Mouse (Mus musculus) frontal cortex, postnatal 14 days (tissue): Measurements from ENCODE around the gene Trpm2.

Experiments
- DNase-seq, 2 experiments: peaks; one replicate each; pipeline ENCODE4 v3.0.0; 2022; ENCODE audit warnings: low spot score in 2 of 2

The Trpm2 gene

DNA sequence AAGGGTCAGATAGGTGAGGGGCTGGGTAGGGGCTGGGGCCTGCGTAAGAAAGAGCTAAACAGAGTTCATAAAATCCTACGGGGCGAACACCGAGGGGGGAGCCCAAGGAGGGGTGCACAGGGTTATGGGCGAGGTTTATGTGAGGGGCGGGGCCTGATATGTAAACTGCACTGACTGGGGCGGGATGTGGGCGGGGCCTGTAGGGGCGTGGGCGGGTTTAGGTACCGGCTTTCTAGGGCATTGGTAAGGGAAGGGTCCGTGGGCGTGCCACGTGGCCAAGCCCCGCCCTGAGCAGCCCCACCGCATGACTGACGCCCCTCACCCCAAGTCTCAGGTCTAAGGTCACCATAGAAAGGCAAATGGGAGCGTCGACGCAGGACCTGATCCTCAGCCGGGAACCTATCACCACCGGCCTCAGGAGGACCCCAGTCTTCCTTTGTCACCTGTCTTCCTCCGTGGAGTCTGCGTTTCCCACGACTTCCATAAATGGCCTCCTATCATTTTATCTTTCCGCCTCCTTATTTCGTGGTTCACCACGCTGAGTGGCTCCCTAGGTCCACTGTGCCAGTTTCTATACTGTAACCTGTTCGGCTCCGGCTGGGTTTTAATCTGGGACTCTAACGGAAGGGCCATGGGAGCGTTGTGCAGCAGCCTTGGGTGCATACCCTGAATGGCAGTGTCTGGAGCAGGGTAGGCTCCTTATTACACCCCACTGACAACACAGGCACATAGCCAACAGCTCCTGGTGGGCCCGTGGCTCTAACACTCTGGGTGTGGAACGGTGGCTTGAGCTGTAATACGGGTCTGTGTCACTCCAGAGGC lies 67.3 kb downstream of the Trpm2 start:
- peak; percentile 56 to 68 for DNase-seq

DNA sequence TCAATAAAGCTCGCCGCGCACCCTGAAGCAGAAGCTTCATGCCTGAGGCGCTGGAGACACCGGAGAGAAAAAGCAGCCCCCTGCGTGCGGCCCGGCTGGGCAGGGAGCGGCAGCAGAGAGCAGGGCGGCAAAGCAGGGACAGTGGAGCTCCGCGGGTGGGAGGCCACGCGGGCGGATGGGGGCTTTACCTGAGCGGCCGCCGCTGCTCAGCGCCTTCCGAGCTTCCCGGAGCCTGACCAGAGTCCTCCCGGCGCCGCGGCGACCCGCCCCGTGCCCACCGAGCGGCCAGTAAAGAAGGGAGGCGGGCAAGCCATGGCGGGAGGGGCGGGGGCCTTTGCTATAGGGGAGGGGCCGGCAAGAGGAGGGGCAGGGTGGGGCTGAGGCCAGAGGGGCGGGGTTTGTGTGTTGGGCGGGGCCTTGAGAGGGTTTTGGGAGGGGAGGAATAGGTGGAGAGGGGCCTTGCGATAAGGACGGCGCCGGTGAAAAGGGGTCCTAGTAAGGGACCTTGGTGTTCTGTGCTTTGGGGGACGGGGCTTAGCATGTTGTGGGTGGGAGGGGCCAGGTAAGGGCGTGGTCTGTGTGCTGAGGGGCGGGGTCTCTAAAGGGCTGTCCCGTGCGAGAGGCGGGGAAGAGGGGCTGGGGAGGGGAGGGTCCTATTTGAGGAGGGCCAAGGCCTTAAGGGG lies 68.0 kb downstream of the Trpm2 start, which contains the start of gene Lrrc3:
Gene Lrrc3 (minus strand): TSS at position 326 of the 683 bp plus-strand sequence.
- DNase-seq = peak in 1 of 2 experiments; percentile 52

DNA sequence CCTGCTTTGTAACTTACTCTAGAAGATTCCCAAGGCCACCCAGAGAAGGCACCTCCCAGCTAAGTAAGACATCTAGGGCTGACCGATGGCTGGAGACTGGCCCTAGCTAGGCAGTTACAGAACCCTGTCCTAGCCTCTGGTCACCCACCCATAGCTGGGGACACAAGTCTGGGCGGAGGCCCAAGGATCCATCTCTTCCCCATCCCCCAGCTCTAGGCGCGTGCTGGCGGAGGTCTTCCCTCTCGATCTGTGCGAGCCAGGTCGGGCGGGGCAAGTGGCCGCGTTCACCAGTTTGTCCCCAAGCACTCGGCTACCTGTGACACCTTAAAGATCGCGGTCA lies 68.5 kb downstream of the Trpm2 start:
- no peak for DNase-seq

DNA sequence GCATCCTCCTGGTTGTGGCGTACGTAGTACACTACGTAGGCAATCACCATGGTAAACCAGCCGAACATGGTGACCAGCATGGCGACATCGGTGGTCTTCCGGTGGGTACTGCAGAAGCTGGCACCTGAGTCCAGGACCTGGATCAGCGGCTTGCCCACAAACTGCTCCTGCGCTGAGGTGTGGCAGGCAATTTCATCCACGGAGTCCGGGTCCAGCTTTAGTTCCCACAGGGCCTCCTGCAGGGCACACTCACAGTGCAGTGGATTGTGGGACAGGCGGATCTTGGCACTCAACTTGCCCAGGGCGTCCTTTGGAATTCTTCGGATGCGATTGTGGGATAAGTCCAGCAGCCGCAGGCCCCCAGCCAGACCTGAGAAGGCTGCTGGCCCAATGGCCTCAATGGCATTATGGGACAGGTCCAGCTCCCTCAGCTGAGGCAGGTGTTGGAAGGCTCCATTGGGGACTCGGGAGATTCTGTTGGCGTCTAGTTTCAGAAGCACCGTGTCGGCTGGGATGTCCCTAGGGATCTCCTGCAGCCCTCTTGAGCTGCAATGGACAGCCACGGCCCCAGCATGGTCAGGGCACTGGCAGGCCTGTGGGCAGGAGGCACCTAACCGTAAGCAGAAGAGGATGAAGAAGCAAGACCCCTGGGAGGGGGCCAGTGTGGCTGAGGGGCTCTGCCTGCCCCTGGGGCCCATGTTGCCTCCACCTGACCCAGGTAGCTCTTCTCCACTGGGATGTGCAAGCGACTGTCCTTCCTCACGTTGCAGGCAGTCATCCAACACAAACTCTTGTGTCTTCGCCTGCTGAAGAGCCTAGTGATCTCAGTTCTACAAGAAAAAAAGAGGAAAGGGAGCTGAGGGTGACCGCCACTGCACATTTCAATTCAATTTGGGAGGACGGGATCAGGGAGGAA lies 69.2 kb downstream of the Trpm2 start:
- no peak for DNase-seq

DNA sequence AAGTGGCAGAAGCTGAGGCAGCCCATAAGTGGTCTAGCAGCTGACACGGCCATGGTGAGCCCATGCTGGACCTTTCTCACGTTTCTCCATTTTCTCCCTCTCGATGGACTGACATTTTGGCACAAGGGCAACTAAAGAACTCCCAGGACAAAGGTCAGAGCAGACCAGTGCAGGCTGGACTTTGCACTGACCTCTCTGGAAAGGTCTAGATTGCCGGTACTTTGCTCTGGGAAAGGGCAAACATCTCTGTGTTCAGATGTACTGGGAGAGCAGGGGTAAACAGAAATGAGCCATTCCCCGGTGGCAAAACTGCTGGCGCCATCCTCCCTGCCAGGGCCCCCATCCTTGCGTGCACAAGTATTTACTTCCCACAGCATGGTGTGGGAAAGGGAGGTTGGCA lies 70.2 kb downstream of the Trpm2 start:
- no peak for DNase-seq

DNA sequence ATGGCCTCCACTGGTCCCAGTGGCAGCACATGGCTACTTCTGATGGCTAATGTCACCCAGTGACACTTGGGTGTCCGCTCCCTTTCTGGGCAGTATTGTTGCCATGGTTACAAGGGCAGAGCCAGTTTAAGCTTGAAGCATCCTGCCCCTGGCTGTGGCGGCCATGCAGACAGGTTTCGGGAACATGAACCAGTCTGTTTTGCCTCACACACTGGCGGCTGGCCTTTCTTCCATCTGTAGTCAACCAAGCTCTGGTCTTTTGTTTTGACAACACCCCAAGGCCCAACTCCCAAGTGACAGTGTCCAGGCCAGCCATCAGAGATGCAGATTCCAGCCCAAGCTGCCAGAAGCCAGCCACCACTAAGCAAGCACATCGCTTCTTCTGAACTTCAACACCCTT lies 74.8 kb downstream of the Trpm2 start:
- no peak for DNase-seq

DNA sequence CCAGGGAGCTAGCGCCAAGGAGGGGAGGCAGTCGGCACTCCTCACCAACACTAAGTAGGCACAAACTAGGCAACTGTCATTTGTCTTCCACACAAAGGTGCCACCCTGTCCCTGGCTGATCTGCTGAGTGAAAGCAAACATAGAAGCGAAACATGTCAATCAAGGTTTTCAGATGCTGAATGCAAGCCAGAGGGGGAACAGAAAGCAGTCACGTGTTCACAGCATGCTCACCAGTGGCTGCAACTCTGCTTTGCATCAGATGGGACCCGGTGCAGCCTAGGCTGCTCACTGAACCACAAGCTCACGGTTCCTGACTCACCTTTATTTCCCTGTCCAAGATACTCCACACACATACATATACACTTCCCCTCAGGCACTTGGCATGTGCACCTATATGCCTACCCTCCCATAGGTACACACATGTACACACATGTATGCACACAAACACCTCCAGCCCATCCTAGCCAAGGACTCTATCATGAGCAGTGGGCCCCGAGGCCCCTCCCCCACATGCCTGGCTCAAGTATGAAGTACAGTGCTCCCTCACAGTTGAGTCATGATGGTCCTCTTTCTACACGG lies 79.3 kb downstream of the Trpm2 start:
- no peak for DNase-seq

DNA sequence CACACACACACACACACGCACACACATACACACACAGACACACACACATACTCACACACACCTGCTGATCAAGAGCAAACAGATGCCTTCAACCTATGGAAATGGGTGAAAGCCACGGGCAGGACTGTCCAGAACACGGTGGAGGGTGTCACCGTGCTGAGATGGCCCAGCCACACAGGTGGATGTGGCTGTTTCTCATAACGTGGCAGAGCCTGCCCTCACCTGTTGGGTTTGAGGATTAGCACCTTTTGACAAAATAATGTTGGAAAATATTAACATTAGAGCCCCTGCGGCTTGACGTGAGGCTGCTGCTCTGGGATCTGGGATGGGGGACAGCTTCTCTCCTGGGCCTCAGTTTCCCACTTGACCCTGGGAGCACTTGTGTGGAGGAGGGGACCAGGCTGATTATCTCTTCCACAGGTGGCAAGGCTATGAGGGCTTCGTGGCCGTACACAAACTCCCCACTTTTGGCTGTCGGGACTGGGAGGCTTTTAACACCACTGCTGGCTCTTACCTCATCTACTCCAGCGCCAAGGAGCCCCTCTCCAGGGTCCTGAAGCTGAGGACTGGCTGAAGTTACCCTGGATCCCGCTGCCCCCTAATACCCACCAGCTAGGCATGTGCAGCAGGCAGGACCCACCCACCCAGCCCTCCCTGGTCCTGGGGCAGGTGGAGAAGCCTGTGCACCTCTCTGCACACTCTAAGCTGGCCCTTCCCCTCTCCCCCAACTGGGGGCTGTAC lies 84.2 kb downstream of the Trpm2 start:
- DNase-seq = no peak

DNA sequence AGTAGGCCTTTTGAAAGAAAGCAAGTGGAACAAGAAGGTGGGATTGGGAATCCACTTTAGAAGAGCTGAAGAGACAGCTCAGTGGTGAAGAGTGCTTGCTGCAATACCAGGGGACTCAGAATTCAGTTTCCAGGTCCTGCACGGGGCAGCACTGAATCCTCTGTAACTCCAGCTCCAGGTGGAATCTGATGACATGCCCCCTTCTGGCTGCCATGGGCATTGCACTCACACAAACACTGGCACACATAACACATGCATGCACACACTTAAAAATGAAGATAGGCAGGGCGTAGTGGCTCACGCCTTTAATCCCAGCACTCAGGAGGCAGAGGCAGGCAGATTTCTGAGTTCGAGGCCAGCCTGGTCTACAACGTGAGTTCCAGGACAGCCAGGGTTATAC lies 87.8 kb downstream of the Trpm2 start:
- no peak for DNase-seq

DNA sequence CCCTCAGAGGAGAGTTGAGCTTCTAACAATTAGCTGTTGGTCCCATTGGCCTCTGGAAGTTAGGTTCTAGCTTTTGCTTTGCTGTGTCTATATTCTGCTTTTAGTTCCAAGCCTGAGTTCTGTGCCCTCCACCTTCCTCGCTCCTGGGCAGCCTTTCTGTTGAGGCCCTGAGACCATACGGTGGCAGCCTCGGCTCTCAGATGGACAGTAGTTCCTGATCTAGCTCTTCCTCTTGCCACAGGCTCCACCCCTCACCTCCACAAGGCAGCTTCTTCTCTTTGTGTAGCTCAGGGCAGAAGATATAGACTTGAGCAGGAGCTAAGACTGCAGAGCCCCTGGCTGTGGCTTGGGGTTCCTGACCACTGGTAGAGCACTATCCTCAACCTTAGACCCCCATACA lies 90.1 kb downstream of the Trpm2 start:
- DNase-seq = no peak

DNA sequence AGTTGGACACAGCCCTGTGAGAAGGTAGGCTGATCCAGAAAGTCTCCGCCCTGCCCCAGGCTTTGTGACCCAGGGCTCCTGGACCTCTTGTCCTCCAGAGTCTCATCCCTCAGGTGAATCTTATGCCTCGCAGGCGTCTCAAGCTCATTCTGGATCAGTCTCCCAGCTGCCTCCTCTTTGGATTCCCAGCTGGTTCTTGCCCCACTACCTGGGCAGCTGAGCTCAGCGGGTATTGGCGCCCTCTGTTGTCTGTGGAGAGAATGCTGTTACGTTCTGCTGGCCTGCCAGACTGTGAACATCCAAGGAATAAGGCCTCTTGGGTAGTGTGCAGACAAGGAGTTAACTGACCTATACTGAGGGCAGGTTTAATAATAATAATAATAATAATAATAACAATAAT lies 91.4 kb downstream of the Trpm2 start:
- DNase-seq = peak in 1 of 2 experiments; percentile 29

DNA sequence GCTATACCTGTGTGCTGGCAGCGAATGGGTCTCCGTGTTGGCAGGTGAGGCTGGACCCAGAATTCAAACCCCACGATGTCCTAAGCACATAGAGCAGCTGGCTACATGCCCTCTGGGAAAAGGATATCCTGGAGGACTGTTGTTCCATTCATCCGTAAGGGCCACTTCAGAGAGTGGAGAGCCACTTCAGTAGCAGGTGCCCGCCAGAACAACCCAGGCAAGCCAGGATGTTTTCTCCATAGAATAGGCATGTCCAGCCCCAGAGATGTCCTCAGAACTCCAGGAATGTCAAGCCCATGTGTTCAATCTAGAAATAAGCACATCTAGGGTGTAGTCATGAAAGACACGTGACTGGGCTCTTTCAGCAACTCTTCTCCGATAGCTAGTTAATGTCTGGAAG lies 100.7 kb downstream of the Trpm2 start:
- no peak for DNase-seq

DNA sequence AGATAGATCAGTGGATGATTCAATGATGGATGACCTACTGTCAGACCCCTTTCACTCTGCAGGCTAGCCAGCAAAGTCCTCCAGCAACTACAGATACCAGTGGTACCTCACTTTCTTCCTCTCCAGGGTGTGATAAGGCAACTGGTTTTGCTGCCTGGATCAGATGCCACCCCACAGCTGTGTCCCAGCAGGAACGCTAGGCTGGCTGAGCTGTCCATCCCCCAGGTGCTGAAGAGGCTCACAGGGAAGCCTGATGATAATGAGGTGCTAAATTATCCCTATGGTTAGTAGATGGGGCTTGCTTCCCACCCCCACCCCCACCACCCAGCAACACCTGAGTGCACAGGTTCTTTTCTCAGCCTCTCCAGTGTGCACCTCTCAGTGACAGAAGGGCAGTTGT lies 102.8 kb downstream of the Trpm2 start:
- no peak for DNase-seq

DNA sequence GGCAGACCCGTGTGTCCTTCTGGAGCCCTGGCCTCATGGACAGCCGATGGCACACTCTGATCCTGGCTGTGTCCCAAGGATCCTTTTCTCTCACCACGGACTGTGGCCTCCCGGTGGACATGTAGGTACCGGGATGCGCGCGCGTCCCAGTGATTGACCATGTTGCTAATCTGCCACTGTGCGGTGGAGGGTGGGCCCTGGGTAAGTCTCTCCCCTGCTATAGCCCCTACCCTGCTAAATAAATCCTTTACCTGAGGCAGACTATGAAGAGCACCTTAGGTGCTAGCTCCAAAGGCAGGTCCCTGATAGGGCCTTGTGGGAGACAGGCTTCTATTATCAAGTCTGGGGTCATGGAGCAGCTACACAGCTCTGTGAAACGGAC lies 105.6 kb downstream of the Trpm2 start:
- DNase-seq = no peak

DNA sequence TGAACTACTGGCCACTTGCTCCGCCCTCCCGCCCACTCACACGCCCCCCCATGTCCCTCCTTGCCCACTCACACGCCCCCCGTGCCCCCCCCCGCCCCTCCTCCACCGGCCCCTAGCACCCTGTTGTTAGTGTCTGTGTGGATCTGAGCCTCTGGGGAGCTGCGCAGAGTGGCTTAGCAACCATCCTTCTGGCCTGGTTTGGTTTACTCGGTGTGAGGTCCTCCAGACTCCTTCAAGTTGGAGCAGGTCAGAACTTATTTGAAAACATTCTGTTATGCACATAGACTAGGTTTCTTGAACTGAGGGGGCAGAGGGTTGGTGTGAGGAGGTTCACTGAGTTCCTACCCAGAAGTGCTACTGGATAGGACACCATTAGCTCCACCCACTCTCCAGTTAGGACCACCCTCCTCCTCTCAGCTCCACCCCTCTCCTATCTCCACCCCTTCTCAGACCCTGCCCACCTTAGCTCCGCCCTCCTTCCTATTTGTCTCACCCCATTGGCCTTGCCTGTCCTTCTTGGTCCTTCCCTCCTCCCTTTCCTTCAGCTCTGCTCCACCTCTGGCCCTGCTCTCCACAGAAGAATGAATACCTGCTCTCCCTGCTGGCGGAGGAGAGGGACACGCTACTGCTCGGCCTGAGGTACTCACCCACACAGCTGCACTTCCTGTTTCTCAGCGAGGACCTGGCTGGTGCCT lies 106.1 kb downstream of the Trpm2 start:
- no peak for DNase-seq

DNA sequence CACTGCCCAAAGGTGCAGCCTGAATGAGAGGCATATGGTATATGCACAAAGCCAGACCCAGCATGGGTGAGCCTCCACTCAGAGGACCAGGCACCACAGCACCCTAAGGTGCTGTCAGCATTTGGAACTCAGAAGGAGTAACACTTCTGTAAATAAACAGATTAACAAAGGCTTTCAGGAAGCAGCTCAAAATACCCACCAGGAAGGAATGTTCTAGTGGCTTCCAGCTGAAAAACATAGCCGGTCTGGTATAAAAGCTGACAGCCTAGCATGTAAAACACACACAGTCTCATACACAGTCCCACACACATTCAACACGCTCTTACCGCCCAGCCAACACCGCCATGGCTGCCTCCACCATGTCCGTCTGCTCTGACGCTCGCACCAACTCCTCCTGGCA lies 108.7 kb downstream of the Trpm2 start, which contains the start of gene Gm3285:
Gene Gm3285 (plus strand): TSS at position 301 of the 400 bp plus-strand sequence.
- DNase-seq = no peak
